Mouse (Mus musculus): Measurements from ENCODE around the gene Tango6.

Gene Tango6

DNA sequence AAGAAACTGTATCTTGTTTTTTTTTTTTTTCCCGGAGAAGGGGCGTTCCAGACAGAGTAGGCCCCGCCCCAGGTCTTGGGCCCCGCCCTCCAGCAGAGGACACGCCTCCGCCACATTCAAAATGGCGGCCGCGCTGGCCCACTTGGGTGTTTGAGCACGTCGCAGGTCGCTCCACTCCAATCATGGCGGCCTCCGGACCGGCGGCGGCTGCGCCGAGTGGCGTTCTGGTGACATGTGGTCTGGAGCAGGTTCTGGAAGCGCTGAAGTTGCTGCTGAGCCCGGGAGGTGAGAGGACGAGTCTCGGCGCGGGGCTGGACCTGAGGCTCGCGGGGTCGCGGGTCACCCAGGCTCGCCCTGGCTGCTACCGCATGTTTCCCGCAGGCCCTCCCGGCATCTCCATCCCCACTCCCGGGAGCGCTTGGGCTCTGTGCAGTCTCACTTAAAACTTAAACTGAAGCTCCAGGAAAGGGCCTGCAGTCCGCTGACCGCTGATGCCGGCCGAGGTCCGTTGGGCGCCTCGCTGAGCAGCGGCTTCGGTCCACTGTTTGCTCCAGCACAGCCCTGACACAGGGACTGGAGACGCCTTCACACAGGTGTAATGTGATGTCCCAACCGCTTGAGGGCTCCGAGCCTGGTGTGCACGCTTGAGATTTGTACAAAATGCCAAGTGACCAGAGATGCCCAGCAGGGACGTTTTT, at the start of gene Tango6:
TSS of gene Tango6 (plus strand) at position 98 of the 698 bp plus-strand sequence.
- DNase-seq (ENCODE audit: low read depth, low spot score): peak; percentile 91

DNA sequence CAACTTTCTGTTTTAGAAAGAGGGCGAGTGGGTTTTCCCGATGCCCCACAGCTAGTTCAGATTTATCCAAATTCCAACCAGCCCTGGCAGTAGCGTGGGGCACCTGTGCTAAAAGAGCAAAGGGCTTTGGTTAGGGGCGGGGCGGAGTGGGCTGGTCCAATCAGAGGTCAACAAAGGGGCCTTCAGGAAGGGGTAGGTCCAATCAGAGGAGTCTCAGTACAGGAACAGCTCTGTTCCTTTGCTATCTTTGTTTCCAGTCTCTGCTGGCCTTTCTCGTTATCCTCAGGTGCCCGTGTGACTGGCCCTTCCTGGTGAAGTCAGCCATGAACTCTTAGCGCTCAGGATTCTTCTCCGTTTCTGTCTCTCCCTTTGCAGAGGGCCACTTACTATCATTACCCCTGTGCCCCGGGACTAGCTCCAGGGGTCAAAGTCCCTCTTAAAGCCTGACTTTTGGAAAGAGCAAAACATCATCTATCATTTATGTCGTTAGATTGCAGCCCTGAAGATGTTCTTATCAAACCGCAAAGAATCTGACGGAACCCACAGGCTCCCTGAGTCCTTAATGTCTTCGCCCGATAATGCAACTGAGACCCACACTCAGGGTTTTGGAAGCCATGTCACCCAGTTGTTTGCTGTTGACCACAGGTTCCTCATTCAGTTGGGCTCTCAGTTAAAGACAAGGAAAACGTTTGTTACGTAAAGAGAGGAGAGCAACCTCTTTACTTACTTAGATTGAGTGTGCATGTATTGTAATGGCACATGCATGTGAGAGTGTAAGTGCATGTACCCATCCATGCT, 49.3 kb upstream of the Tango6 start:
- no peak for DNase-seq (ENCODE audit: low read depth, low spot score)

DNA sequence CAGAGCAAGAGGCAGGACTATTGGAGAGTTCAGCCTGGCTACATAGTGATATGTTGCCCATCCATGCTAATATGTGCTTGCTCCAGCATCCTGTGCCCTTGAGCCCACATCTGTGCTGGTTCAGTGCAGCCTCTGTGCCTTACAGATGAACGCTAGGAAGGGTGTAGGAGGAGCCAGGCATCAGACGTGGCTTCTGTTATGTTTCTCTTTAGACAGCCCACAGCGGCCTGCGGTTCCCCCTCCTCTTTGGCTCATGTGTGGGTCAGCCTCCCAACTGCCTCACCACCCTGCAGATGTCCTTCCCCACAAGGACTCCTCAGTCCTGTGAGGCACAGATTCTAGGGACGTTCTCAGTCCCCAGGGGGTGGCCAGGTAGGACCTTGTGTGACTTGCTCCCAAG, 47.6 kb upstream of the Tango6 start:
- DNase-seq (ENCODE audit: low read depth, low spot score): no peak

DNA sequence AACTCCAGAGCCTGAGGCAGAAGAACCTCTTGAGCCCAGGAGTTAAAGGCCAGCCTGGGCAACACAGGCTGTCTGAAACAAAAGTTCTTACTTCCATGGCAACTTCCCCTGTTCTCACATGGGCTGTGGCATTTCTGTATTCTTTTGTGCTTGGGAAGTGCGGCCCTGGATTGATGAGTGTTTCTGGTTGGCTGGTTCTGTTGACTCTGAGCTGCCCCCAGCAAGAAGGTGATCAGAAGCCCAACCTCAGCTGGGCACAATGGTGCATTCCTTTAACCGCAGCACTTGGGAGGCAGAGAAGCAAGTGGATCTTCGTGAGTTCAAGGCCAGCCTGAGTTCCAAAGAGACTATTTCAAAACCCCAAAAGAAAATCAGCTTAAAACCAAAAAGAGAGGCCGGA, 45.4 kb upstream of the Tango6 start:
- DNase-seq (ENCODE audit: low read depth, low spot score): peak; percentile 21

DNA sequence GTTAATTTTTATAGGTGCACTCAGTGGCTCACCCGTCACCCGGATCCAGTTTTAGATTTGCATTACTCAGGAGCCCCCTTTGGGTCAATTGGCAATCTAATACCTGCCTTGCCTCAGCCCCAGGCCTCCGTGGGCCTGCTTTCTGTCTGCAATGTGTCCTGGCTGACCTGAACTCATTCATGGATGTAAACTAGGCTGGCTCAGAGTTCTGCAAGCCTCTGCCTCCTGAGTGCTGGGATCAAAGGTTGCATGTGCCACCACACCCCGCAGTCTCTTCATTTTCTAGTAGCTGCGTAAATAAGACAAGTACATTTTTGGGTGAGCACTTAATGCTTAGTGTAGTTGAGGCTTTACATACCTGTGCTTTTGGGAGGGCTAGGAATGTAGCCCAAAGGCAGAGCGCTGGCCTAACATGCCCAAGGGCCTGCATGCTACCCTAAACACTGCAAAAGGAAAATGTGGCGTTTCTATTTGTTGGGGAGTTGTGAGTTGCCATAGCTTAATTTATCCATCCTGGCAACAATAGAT, 44.0 kb upstream of the Tango6 start:
- no peak for DNase-seq (ENCODE audit: low read depth, low spot score)

DNA sequence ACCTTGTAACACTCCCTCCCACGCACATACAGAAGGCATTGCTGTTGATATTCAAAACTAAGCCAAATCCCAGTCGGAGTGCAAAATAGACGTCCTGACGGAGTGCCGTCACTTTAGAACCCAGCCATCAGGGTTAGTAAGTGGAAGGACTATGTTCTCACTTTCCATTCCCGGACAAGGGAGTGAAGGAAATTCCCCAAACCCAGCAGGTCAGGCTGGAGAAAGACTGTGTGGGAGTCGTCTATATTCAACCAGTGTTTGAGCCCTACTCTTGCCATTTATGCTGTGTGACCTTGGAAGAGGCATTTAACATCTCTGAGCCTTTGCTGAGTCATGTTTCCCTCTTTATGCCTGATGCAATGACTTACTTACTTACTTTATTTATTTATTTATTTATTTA, 42.7 kb upstream of the Tango6 start:
- DNase-seq (ENCODE audit: low read depth, low spot score): no peak

DNA sequence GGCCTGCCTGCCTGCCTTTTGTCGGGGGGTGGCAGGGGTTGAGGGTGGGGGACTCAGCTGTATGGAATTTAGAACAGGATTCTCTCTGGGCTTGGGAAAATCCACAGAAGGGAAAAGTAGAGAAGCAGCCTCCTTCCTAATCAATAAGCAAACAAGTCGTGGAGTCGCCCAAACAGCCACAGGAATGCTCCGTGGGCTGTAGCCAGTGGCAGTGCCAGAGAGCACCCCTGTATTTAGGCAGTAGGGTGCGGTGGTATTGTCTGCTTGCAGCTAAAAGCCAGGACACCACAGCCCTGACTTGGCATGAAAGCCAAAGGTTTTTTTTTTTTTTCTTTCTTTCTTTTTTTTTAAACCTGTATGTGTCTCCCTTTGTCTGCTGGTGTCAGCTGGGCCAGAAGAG, 41.9 kb upstream of the Tango6 start:
- no peak for DNase-seq (ENCODE audit: low read depth, low spot score)

DNA sequence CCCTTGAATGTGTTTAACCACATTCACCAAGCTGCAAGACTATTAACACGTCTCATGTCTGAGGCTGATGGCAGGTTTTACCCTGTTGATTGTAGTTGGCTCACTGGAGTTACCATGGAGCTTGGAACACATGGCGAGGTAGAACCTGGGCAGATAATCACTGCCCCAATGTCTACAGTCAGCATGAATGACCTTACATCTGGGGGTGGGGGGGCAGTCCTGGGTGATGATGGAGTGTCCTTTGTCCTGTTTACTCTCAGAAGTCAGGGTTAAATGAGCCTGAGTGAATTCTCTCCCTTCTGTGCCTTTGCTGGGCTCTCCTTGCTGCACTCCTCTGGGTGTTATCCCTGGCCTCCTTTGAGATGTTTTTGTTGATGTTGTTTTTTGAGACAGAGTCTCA, 40.7 kb upstream of the Tango6 start:
- DNase-seq (ENCODE audit: low read depth, low spot score): no peak

DNA sequence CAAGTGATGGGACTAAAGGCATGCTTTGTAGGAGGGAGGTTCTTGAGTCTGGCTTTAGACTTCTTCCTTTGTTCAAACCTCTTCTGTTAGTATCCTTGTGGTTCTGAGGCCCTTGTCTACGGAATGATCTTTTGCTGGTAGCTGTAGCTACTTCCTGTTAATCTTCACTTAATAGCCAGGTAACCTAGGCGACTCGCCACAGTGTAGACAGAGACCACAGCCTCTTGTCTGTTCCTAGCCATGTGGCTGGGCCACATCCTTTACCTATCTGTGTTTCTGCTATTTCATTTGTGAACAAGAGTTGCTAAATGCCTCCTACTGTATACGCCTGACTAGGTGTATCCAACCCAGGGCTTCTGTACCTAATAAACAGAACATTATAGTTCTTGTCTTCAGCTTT, 39.8 kb upstream of the Tango6 start:
- no peak for DNase-seq (ENCODE audit: low read depth, low spot score)

DNA sequence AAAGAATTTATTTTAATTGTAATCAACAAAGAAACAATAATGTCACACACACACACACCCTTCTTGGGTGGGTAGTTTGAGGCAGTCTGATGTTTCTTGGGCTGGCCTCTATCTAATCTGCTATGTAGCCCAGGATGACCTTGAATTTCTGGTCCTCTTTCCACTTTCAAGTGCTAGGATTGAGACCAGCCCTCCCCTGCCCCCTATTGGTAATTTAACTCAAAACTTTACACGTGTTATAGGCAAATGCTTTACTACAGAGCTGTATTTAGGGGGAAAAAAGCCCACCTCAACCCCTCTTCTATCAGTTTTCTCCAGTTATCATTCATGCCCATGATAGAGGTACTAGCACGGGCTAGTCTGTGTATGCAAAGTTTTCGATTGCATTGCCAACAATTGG, 37.9 kb upstream of the Tango6 start:
- DNase-seq (ENCODE audit: low read depth, low spot score): no peak

DNA sequence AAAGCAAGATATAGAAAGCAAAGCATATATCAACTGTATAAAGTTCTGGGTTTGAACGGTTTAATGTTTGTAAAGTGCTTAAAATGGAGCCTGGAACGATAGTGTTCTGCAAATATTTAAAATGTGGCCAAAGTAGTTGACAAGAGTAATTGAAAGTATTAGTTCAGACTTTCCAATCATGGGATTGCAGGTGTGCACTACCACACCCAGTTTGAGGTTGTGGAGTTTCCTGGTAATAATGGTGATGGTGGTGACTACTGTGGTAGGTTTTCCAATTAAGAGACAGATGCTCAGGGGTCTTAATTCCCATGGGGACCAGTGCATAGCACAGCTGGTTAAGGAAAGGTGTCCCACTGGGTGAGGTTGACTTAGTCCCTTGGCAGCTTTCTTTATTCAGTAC, 36.7 kb upstream of the Tango6 start:
- no peak for DNase-seq (ENCODE audit: low read depth, low spot score)

DNA sequence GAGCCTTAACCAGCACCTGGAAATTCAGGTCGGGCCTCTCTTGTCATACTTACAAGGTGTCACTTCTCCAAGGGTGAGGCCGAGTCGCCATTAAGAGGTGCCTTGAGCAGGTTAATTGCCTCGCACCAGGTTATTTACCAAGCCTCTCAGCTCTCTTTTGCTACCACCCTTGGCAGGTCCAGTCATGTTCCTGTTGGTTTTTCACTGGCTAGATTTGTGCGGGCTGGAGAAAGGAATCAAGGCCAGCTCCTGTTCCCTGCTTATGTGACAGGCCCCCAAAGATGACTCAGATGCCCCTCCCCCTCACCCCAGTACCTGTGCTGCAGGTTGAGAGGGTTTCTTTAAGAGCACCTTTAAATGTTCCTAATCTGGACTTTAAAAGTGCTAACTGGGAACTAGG, 36.1 kb upstream of the Tango6 start:
- DNase-seq (ENCODE audit: low read depth, low spot score): no peak

DNA sequence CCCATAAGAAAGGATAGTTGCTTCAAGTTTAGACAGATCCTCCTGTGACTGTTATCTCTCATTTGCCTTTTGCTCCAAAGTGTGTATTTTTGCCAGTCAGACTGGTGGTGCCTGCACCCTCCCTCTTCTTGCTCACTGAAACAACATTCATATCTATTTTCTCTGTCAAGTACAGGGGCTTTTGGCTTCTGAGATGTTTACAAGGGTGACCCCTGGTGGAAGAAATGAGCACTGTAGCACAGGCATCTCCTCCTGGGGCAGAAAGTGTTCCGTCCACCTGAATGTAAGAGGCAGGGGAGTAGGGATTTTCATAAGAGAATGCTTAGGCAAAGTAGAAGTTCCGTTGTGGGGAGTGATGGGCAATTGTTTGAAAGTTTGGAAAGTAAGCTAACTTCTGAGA, 35.5 kb upstream of the Tango6 start:
- peak; percentile 82 for DNase-seq (ENCODE audit: low read depth, low spot score)

DNA sequence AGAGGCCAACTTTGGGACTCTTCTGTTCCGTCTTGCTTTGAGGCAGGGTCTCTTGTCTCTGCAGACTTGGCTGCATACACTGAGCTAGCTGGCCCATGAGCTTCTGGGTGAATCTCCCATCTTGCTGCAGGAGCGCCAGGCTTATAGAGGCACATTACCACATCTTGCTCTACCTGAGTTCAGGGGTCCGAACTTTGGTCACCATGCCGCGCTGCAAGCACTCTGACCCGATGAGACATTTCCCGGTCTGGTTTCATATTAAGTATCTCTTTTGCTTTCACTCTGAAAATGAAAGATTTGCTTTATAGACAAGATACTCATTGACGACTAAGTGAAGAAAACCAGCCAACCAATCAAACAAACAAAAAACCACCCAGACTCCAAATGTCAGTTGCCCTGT, 34.4 kb upstream of the Tango6 start:
- no peak for DNase-seq (ENCODE audit: low read depth, low spot score)

DNA sequence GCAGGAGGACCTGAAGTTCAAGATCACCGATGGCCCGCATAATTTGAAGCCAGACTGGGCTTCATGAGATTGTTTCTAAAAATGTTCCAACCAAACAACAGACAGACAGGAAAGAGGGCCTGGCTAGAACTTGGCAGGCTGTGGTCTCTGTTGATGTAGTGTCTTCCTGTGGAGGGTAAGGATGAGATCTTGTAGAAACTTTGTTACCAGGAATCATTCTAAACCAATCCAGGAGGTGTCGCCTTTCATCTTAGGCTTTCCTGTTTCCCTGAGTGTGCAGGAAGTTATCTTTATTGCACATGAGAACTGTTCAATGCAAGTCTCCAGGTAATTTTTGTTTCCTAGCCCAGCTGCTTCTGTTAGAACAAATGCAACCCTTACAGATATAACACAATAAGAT, 30.9 kb upstream of the Tango6 start:
- DNase-seq (ENCODE audit: low read depth, low spot score): no peak

DNA sequence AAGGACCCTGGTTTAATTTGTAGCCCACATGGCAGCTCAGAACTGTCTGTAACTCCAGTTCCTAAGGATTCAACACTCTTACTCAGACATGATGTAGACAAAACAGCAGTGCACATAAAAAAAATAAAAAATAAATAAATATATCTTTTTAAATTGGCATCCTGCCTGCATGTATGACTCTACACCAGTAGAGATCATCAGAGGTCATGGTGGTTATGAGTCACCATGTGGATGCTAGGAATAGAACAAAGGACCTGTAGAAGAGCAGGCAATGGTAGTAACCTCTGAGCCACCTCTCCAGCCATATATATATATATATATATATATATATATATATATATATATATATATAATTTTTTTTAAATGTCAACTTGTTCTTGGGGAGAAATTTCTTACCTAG, 26.8 kb upstream of the Tango6 start:
- no peak for DNase-seq (ENCODE audit: low read depth, low spot score)

DNA sequence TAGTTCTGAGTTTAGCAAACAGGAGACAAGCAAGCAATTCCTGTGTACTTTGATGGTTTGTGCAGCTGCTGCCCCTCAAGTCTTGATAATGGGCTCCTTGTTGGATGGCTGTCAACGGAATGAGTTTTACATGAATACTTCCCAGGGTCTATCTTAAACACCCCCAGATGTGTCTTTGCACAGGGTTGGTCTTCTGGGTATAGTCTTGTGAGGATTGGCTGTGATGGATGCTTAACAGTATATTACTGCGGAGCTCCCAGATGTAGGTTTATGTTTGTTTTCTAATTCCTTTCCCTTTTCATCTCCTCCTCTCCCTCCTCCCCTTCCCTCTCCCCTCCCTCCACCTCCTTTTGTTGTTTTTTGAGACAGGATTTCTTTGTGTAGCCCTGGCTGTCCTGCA, 10.1 kb upstream of the Tango6 start:
- DNase-seq (ENCODE audit: low read depth, low spot score): peak; percentile 48

DNA sequence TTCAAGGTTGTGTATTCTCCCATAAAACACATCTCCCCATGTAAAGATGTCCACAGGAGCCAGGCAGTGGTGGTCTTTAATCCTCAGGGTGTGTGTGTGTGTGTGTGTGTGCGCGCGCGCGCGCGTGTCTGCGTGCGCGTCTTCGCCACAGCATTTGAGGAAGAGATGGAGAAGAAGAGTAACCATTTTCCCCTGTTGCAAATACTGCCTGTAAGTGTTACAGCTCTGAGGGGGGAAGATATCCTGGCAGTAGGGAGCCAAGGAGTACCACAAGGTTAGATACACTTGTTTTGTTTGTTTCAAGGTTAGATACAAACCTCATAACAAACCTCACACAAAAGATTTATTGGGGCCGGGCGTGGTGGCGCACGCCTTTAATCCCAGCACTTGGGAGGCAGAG, 8.6 kb upstream of the Tango6 start:
- no peak for DNase-seq (ENCODE audit: low read depth, low spot score)

DNA sequence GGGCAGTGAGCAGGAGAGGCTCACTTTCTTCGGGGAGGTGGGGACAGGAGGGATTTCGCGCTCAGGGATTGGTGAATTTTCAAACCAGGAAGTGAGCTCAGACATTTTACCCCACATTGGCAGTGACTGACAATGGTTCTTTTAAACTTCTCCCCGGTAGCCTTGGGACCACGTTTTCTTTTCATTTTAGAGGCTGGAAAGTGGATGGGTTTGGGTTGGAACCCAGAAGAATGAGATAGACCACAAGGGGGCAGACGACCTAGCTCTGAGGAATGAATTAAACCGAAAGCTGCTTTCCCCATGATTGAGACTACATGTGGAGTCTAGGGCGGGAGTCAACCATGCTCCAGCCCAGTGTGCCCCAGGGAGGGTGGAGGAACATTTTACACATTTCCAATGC, 8.0 kb upstream of the Tango6 start:
- DNase-seq (ENCODE audit: low read depth, low spot score): peak; percentile 13

DNA sequence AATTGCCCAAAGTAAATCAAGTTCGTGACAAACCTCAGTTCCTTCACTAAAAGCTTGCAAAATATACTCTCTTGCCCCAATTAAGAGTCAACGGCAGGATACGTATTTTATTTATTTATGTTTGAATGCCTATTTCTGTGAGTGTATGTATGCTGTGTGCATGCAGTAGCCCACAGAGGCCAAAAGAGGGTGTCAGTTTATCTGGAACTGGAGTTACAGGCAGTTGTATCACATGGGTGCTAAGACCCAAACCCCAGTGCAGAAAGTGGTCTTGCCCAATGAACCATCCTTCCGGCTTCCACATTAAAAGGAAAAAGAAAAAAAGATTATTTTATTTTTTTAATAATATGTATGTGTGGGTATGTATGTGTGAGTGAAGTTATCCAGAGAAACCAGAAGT, 1.5 kb downstream of the Tango6 start:
- no peak for DNase-seq (ENCODE audit: low read depth, low spot score)

DNA sequence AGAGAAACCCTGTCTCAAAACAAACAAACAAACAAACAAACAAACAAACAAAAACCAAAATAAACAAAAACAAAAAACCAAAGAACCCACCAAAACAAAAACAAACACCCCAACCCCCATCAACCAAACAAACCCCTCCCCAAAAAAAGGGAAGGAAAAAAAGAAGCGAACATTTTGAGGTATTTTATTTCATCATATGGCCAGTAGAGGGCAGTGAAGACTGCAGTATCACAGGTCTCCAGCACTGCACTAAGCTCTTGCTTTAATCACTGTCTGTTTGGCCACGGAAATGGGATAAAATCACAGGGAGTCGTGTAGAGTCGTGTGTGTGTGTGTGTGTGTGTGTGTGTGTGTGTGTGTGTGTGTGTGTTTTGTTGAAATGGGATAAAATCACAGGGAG, 4.6 kb downstream of the Tango6 start:
- peak; percentile 61 for DNase-seq (ENCODE audit: low read depth, low spot score)

DNA sequence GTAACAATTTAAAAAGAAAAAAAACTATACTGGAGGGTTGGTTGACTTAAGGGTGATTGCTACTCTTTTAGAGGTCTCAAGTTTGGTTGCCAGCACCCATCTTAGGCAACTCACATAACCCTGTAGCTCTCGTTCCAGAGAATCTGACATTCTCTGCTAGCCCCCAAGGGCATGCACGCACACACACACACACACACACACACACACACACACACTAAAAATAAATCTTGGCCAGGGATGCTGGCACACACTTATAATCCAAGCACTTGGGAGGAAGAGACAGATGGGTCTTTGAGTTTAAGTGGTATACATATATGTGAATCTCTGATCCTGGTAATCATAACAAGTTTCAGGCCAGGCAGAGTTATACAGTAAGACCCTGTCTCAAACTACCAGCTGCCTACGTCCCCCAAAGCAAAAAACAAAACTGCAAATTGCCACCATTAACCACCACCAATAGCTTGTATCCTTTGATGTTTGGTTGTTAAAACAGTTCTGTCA, 14.9 kb downstream of the Tango6 start:
- no peak for DNase-seq (ENCODE audit: low read depth, low spot score)

DNA sequence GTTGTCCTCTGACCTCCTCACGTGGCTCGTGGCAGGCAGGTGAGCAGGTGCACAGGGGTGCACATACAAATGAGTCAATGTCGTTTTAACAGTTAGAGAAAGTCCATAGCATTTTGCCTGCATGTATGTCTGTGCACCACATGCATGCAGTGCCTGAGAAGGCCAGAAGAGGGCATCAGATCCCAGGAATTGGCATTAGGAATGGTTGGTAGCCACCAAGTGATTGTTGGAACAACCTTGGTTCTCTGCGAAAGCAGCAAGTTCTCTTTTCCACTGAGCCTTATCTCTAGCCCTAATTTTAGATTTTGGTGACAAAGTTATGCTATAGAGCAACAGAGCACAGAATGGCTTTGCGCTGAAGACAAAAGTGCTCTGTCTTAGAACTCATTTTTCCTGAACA, 16.7 kb downstream of the Tango6 start:
- peak; percentile 62 for DNase-seq (ENCODE audit: low read depth, low spot score)
